Mouse (Mus musculus) kidney, postnatal 0 days (tissue): Measurements from ENCODE around the gene Fcrl1. TPM values are rescaled to one million over a fixed set of nuclear protein-coding genes. Genes with fewer than 3 reads are reported as not detected.
A peak's percentile ranks its signal among the peaks of the same experiment; 100 is the strongest.

Experiments
- ATAC-seq: fragments of 200-750 bp; cut with Nextera tagmentation; replicated peaks from 2 replicates; pipeline ENCODE4 v1.8.0; 2017; ENCODE audit warnings: low read depth, moderate number of reproducible peaks, moderate TSS enrichment, moderate library complexity; ENCODE audit not compliant: low FRiP score
- DNase-seq: peaks from one replicate; pipeline ENCODE4 v3.0.0-alpha.2; 2016; ENCODE audit warnings: low spot score
- H3K27ac ChIP-seq: fragments of 300-500 bp; sonication (generic); 2 replicates; pipeline ENCODE4 v1.5.1; 2014; ENCODE audit warnings: mild to moderate bottlenecking
- H3K27me3 ChIP-seq: fragments of 300-500 bp; sonication (generic); 2 replicates; pipeline ENCODE4 v1.6.1; 2014; ENCODE audit warnings: low read length, mixed read lengths; ENCODE audit not compliant: insufficient read depth
- H3K36me3 ChIP-seq: fragments of 300-500 bp; sonication (generic); 2 replicates; pipeline ENCODE4 v1.6.1; 2014; ENCODE audit warnings: low read length, mixed read lengths; ENCODE audit not compliant: insufficient read depth
- H3K4me1 ChIP-seq: fragments of 300-500 bp; sonication (generic); replicated peaks from 2 replicates; pipeline ENCODE4 v1.6.1; 2014; ENCODE audit warnings: antibody characterized with exemption, low read length, mixed read lengths; ENCODE audit not compliant: insufficient read depth
- H3K4me2 ChIP-seq: fragments of 300-500 bp; sonication (generic); 2 replicates; pipeline ENCODE4 v1.6.1; 2014; ENCODE audit warnings: mild to moderate bottlenecking, low read length, moderate library complexity, mixed read lengths
- H3K4me3 ChIP-seq: fragments of 300-500 bp; sonication (generic); replicated peaks from 2 replicates; pipeline ENCODE4 v1.5.1; 2014; ENCODE audit warnings: low read depth, low read length
- H3K9ac ChIP-seq: fragments of 300-500 bp; sonication (generic); 2 replicates; pipeline ENCODE4 v1.6.1; 2014; ENCODE audit warnings: low read depth, low read length
- H3K9me3 ChIP-seq: fragments of 300-500 bp; sonication (generic); replicated peaks from 2 replicates; pipeline ENCODE4 v1.6.1; 2016; ENCODE audit warnings: low read length, inconsistent platforms, mixed read lengths
- CTCF ChIP-seq: IDR thresholded peaks from 2 replicates; pipeline ENCODE4 v1.5.1; 2016; ENCODE audit warnings: antibody characterized with exemption, low read depth, mild to moderate bottlenecking, moderate library complexity
- WGBS: fragments of 180-500 bp; shearing (Covaris S2); extraction: QIAGEN DNeasy Blood & Tissue Kit; methylation state at CpG from one replicate; pipeline ENCODE4 v1.1.7; 2014; 5-methylcytosine and 5-hydroxymethylcytosine counted together
- polyA plus RNA-seq: library from polyadenylated mRNA; unstranded; fragments of >200 nt; fragmentation: Nextera tagmentation; extraction: Ambion mirVana; gene quantifications from 2 replicates; pipeline ENCODE4 v1.2.1, GENCODE M21; 2015

Fcrl1 gene
- polyA plus RNA-seq, 1 experiment from 2014 or later, result 0.34 TPM

DNA sequence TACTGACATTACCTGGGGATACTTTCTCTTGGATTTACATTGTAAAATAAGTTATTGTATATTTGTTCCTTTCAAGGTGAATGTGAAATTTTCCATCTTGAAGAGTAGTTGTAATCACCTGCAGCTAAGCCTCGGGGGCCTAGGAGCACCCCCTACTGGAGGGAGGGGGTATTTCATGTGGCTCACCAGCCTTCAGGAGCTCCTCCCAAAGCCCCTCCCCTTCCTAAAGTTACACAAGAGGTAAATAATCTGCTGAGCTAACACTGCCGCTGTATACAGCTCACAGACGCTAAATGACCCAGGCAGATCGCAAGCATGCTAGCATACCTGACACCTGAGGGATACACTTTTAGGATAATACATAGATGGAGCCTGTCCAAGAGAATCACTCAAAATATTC is 32.0 kb downstream of the Fcrl1 start:
- H3K36me3 ChIP-seq, result no peaks in the 10 kb centered on the region
- H3K9ac ChIP-seq, result no peak overlapping the region
- H3K27me3 ChIP-seq, result no peaks in the 10 kb centered on the region
- H3K4me1 ChIP-seq, result no peaks in the 10 kb centered on the region
- no peak overlapping the region for H3K4me2 ChIP-seq
- DNase-seq (peak; percentile 37), ATAC-seq (no peak)
- H3K27ac ChIP-seq, result no peak overlapping the region
- H3K9me3 ChIP-seq, result no peaks in the 10 kb centered on the region
- 22% methylated on average over 4 of the region's 4 CpGs for WGBS
- H3K4me3 ChIP-seq, result no peak overlapping the region
- TF ChIP-seq CTCF, result peak; percentile 54

DNA sequence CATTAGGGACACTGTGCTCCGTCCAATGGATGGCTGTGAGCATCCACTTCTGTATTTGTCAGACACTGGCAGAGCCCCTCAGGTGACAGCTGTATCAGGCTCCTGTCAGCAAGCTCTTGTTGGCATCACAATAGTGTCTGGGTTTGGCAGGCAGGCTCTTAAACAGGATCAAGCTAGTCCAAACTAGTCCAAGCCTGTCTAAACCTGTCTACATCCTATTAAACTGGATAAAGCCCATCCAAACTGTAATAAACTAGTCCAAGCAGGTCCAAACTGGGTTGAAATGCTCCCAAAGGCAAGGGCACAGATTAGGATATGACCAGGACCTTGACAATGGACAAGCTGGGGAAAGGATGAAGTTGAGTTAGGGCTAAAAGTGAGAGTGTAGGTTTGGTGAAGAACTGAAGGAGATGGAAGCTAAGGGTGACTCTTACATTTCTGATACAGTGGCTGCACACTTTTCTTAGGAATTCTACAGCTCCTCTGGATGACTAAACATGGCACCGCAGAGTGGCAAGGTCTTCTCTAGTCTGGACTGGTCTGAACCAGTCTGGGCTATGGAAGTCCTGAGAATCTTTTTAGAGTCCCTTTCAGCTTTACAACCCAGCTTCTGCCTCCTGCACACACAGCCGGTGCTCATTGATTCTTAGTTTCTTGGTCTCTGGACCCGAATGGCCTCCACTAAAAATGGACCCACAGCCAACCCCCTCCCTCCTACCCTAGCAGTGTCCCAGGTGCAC is 33.2 kb downstream of the Fcrl1 start:
- WGBS, result 82% methylated on average over 4 of the region's 4 CpGs
- no peak overlapping the region for H3K9ac ChIP-seq
- H3K4me1 ChIP-seq, result no peaks in the 10 kb centered on the region
- no peak overlapping the region for H3K4me2 ChIP-seq
- H3K27me3 ChIP-seq, result no peaks in the 10 kb centered on the region
- no peaks in the 10 kb centered on the region for H3K36me3 ChIP-seq
- no peaks in the 10 kb centered on the region for H3K9me3 ChIP-seq
- no peak overlapping the region for H3K4me3 ChIP-seq
- DNase-seq, result no peak
- H3K27ac ChIP-seq, result no peak overlapping the region
- ATAC-seq, result no peak
- TF ChIP-seq CTCF, result no peak

DNA sequence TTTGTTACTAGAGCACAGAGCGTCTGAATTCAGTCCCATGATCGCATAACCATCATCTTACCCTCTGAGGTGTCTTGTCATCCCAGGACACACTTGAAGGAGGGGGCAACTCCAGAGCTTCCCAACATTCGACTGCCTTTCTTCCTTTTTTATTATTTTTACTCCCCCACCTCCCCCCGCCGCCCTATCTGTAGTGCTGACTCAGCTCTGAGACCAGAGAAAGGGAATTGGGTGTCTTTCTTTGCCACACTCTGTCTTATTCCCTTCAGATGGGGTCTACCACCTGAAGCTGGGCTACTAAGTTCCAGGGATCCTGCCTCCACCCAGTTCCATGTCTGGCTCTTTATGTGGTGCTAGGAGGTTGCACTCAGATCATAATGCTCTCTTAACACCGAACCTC is 34.4 kb downstream of the Fcrl1 start:
- no peak for TF ChIP-seq CTCF
- no peak for DNase-seq
- H3K27me3 ChIP-seq, result no peaks in the 10 kb centered on the region
- H3K9ac ChIP-seq, result no peak overlapping the region
- ATAC-seq, result no peak
- no peaks in the 10 kb centered on the region for H3K4me1 ChIP-seq
- no peak overlapping the region for H3K27ac ChIP-seq
- H3K9me3 ChIP-seq, result no peaks in the 10 kb centered on the region
- H3K4me3 ChIP-seq, result no peak overlapping the region
- WGBS, result 66% methylated on average over 6 of the region's 6 CpGs
- no peak overlapping the region for H3K4me2 ChIP-seq
- H3K36me3 ChIP-seq, result no peaks in the 10 kb centered on the region

GRCm38 (mm10) chr3:87411150-87411549 is 35.0 kb downstream of the Fcrl1 start:
- H3K4me3 ChIP-seq, result no peak overlapping the region
- peak; percentile 83 for TF ChIP-seq CTCF
- no peak overlapping the region for H3K9ac ChIP-seq
- no peaks in the 10 kb centered on the region for H3K36me3 ChIP-seq
- no peak overlapping the region for H3K27ac ChIP-seq
- ATAC-seq (peak; percentile 73; the same call in 1 of the 2 replicates), DNase-seq (peak; percentile 61)
- 15% methylated on average over 12 of the region's 12 CpGs for WGBS
- H3K27me3 ChIP-seq, result no peaks in the 10 kb centered on the region
- H3K9me3 ChIP-seq, result no peaks in the 10 kb centered on the region
- no peaks in the 10 kb centered on the region for H3K4me1 ChIP-seq
- H3K4me2 ChIP-seq, result no peak overlapping the region

DNA sequence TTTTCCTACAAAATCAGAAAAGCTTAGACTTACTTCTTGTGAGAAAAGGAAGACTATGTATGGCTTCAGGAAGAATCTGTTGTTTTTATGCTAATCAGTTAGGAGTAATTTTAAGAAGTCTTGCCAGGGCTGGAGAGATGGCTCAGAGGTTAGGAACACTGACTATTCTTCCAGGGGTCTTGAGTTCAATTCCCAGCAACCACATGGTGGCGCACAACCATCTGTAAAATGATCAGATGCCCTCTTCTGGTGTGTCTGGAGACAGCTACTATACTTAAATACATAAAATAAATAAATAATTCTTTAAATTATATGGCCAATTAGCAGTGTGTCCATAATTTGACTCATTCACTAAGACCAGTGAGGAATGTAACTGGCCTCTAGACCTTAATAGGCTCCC is 44.5 kb downstream of the Fcrl1 start:
- H3K27me3 ChIP-seq, result no peaks in the 10 kb centered on the region
- WGBS, result 74% methylated on average over 1 of the region's 1 CpGs
- no peak overlapping the region for H3K9ac ChIP-seq
- ATAC-seq (no peak), DNase-seq (no peak)
- no peaks in the 10 kb centered on the region for H3K4me1 ChIP-seq
- no peaks in the 10 kb centered on the region for H3K36me3 ChIP-seq
- no peaks in the 10 kb centered on the region for H3K9me3 ChIP-seq
- no peak overlapping the region for H3K4me2 ChIP-seq
- TF ChIP-seq CTCF, result 0 out of 2 replicates have a peak, but pooled peaks have one; percentile 17
- H3K27ac ChIP-seq, result no peak overlapping the region
- no peak overlapping the region for H3K4me3 ChIP-seq

DNA sequence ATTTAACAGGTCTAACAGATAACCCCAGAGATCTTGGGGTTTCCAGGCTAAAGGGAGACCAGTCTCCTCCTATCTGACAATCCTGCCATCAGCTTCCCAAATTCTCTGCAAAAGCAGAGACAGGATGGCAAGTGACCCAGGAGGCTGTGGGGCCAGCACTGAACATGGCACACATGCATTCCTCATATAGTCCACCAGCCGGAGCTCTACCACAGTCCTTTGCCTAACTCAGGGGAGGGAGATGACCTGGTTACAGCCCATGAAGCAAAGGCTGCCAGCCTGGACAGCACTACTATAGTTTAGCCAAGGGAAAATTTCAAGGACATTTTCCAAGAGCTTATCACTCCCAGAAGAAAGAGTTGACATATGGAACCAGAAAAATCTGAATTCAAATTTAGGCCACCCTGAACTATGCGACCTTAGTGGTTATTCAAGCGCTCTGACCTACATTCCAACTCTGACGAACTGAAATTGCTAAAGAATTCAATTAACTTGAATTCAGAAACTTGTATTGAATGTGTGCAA is 46.3 kb downstream of the Fcrl1 start:
- H3K9ac ChIP-seq, result no peak overlapping the region
- no peak overlapping the region for H3K27ac ChIP-seq
- ATAC-seq, result no peak
- no peaks in the 10 kb centered on the region for H3K27me3 ChIP-seq
- 65% methylated on average over 4 of the region's 4 CpGs for WGBS
- H3K4me1 ChIP-seq, result no peaks in the 10 kb centered on the region
- H3K36me3 ChIP-seq, result no peaks in the 10 kb centered on the region
- H3K4me3 ChIP-seq, result no peak overlapping the region
- H3K4me2 ChIP-seq, result no peak overlapping the region
- DNase-seq, result no peak
- no peaks in the 10 kb centered on the region for H3K9me3 ChIP-seq
- TF ChIP-seq CTCF, result peak; percentile 29; the same call in 1 of the 2 replicates
